Mouse (Mus musculus) erythroblast, embryonic 14.5 days (primary cell): ENCODE measurements at regions not wholly inside any gene's neighbourhood (a gene's known extent, or its start where the extent isn't known, plus 50 kb on each side); places are given as distances from the start of the nearest gene placed in this dataset.

ENCODE experiments used
- H3K27me3 ChIP-seq: 2 replicates; pipeline ENCODE4 v1.6.1; 2012; ENCODE audit warnings: inconsistent platforms; ENCODE audit not compliant: control insufficient read depth
- H3K36me3 ChIP-seq: 2 replicates; pipeline ENCODE4 v1.6.1; 2012; ENCODE audit warnings: mild to moderate bottlenecking, inconsistent platforms; ENCODE audit not compliant: control insufficient read depth
- H3K4me1 ChIP-seq: 2 replicates; pipeline ENCODE4 v1.6.1; 2012; ENCODE audit warnings: inconsistent platforms; ENCODE audit not compliant: control insufficient read depth
- H3K4me3 ChIP-seq: replicated peaks from 2 replicates; pipeline ENCODE3; 2012; ENCODE audit warnings: moderate library complexity, mild to moderate bottlenecking, inconsistent platforms
- H3K9me3 ChIP-seq: 2 replicates; pipeline ENCODE4 v1.6.1; 2012; ENCODE audit warnings: low read length, inconsistent platforms, mixed read lengths; ENCODE audit not compliant: control insufficient read depth
- GATA1 ChIP-seq: IDR thresholded peaks from 2 replicates; pipeline ENCODE4 v1.6.1; 2012; ENCODE audit warnings: low read length, inconsistent platforms, mixed read lengths
- TAL1 ChIP-seq: IDR thresholded peaks from 3 replicates; pipeline ENCODE4 v1.6.1; 2012; ENCODE audit warnings: low read length, inconsistent platforms, mixed read lengths

DNA sequence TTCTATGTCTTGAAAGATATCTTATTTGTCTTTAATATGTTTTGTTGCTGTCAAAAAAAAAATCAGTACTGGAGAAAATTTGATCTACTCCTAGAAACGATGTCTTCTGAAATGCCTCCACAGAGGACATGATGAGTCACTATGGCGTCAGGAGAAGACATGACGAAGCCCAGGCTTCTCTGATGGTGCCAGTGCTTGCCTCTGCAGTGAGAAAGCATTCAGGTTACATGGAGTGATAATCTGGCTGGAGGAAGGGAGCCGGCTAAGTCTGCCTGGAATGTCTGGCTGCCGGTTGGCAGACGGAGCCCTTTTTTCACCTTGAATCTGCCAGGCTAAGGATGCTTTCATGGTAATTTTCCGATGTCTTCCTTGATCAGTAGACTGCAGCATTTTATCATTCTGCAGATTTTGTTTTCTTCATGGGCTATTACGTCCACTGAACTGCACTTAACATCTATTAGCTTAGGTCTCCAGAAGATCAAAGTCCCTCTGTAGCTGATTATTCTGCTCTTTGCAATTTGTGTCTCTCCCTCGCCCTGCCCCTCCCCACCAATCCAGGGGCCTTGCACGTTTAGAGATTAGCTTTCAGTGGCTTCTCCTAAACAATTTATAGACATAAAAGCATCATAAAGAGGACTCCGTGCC is 607.9 kb downstream of the Lmo4 start:
- Histone ChIP-seq H3K9me3 (no peaks in the 10 kb centered on the region), H3K27me3 (no peaks in the 10 kb centered on the region), H3K4me1 (no peaks in the 10 kb centered on the region), H3K4me3 (no peak overlapping the region), H3K36me3 (no peaks in the 10 kb centered on the region)
- TF ChIP-seq GATA1 (no peak), TAL1 (no peak)

DNA sequence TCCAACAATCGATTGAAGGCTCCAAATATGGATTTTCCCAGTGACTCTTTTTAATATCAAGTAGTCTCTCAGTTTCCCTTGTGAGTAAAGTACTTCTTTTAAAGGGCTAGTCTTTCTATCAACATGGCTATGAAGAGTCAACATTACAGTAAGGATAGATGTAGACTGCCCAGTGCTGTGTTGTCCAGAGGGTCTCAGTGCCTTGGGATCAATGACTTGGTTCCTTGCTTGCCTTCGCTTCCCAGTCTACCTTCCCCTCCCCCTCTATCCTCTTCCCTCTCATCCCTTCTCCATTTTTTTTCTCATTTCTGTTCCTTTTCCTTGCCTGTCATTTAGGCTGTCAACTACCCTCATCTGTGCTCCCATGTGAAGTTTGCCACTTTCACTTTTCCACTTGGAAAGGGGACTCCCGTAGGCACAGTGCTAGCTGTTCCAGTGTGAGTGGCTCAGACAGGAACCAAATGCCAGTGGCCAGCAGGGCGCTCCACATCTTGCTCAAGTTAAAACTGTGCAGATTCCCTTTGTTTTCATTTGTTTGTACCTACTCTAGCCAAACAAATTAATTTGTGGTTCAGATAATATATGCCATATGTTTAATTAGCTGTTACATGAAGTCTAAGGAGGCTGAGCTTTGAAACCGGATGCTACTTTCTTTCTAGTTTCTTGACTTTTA is 608.9 kb downstream of the Lmo4 start:
- H3K27me3 ChIP-seq = no peaks in the 10 kb centered on the region
- H3K9me3 ChIP-seq = no peaks in the 10 kb centered on the region
- TF ChIP-seq TAL1 (no peak), GATA1 (no peak)
- no peak overlapping the region for H3K4me3 ChIP-seq
- H3K4me1 ChIP-seq = no peaks in the 10 kb centered on the region
- no peaks in the 10 kb centered on the region for H3K36me3 ChIP-seq

DNA sequence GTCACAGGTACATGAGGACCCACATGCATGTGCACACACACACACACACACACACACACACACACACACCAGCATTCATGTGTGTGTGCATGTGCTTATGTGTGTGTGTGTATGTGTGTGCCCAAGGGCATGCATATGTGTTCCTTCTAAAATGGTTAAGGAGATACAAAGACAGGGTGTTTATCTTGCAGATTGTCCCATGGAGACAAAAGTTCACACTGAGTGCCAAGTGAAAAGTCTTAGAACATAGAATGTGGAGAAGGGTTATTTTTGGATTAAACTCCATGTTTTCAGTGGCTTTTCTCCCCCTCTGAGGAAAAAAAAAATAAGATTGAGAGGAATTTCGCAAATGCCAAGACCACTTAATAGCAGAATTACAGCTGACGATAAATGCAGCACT is 609.9 kb downstream of the Lmo4 start:
- Histone ChIP-seq H3K4me3 (no peak overlapping the region), H3K9me3 (no peaks in the 10 kb centered on the region), H3K36me3 (no peaks in the 10 kb centered on the region), H3K27me3 (no peaks in the 10 kb centered on the region), H3K4me1 (no peaks in the 10 kb centered on the region)
- TF ChIP-seq TAL1 = no peak
- no peak for TF ChIP-seq GATA1

DNA sequence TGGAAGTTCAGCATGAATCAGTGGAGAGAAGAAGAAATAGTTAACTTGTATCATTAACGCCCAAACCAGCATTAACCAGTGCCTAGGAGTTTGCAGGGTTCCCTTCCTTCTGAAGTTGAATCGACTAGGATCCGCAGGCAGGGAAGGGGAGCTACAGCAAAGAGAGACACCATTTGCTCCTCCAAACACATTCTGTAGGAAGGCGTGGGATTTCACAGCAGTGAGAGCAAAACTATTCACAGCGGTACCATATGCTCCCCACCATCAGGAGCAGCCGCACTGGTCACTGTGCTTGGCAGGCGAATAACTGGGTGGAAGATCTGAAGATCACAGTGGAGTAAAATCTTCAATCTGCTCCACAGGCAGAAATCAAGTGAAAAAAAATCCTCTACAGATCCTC is 610.3 kb downstream of the Lmo4 start:
- Histone ChIP-seq H3K4me1 (no peaks in the 10 kb centered on the region), H3K36me3 (no peaks in the 10 kb centered on the region), H3K9me3 (no peaks in the 10 kb centered on the region), H3K4me3 (no peak overlapping the region), H3K27me3 (no peaks in the 10 kb centered on the region)
- no peak for TF ChIP-seq TAL1
- TF ChIP-seq GATA1 = no peak

DNA sequence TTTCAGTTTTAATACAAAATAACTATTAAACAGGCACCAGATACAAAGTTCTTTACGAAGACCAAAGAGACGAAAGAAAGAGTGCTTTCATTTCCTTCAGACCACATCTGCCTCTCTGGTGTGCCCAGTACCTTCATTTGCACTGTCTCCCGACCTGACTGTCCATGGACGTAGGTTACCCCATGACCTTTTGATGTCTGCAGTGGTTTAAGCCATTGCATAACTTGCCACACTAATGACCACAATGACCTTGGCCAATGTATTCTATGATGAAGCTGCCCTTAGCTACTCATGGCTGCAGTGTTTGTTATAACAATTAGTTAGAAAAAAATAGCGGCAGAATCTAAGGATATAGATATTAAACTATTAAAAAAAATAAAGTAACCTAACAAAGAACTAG is 618.4 kb downstream of the Lmo4 start:
- Histone ChIP-seq H3K36me3 (no peaks in the 10 kb centered on the region), H3K4me1 (no peaks in the 10 kb centered on the region), H3K4me3 (no peak overlapping the region), H3K27me3 (no peaks in the 10 kb centered on the region), H3K9me3 (no peaks in the 10 kb centered on the region)
- TF ChIP-seq TAL1 = no peak
- TF ChIP-seq GATA1 = no peak

DNA sequence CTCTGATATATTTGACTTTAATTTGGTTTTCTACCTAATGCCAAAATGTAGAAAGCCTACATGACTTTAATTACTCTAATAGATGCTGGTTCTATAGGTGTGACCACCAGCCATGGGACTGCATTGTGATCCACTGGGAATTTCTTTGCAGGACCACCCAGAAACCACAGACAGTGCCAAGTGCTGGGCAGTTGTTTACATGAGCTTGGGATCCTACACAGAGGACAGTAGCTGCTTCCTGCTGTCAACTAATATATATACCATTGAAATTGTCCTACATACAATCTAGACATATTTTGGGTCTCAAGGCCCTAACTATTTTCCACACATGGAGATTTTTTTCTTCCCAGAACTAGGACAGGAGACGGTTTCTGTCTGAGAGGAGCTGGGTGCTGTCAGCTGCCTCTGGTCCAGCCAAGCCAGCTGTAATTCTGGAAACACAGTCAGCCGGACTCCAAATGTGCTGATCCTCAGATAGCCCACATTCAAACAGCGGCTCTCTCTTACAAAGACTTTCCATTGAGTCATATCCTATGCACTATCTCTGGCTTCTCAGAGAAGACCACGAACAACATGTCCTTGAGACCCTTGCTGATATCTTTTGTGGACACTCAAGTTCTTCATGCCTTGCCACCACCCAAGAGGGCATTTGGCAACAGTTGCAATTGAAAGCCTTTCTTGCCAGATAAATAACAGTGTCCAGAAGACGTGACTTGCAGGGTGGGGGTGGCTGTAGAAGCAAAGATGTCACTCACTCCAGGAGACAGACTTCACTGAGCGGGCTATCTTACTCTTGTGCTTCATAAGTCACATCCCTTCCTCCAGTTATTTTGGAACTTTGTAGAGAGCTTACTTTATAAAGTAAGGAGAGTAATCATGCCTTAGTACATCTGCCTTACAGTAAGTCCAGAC is 620.1 kb downstream of the Lmo4 start:
- TF ChIP-seq TAL1 = no peak
- no peak for TF ChIP-seq GATA1
- Histone ChIP-seq H3K9me3 (no peaks in the 10 kb centered on the region), H3K36me3 (no peaks in the 10 kb centered on the region), H3K4me3 (no peak overlapping the region), H3K4me1 (no peaks in the 10 kb centered on the region), H3K27me3 (no peaks in the 10 kb centered on the region)

DNA sequence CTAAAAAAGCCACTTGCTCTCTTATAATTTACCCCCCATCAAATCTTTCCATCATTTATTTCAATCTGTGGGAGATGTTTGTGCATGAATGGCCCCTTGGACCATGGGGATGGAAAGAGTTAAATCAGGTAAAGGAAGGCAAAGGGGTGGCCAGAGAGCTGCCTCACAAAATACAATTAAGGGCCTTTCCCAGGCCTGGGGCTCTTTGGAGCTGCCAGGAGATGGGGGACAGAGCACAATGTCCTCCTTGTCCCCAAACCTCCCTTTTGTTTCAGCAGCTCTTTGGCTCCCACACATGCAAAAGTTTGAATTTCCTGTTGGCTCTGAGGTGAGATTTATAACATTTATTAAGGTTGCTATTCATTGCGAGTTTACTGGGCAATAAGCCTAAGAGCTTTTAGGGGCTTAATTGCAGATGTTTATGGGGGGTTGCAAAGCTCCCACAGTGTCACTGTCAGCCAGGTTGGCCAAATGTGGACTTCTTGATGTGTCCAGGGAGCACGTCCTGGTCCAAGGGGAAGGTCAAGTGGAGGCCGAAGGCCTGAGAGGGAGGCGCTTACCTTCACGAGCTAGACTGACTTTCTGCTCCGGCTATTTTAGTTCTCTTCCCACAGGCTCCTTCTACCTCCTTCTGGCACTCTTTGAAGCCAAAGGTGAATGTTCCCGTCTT is 628.5 kb downstream of the Lmo4 start:
- H3K36me3 ChIP-seq = no peaks in the 10 kb centered on the region
- H3K4me3 ChIP-seq = no peak overlapping the region
- TF ChIP-seq GATA1 (no peak), TAL1 (no peak)
- H3K4me1 ChIP-seq = no peaks in the 10 kb centered on the region
- H3K9me3 ChIP-seq = no peaks in the 10 kb centered on the region
- H3K27me3 ChIP-seq = no peaks in the 10 kb centered on the region

DNA sequence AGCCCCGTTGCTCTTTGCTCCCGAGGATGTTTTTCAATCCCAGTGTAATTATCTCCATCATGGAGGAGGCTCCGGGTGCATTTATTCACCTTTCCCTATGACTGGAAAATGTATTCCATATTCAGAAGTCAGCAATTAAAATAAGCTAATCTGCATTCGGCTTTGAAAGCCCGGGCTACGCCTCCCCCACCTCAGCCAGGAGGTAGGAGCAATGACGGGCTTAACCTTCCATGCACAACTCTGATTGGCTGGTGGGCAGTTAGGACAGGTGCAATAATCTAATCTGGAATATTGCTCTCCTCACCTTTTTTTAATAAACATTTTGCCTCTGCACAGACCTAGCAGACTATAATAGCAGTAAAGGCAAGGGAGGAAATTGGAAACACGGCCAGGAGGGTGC is 629.3 kb downstream of the Lmo4 start:
- no peaks in the 10 kb centered on the region for H3K27me3 ChIP-seq
- no peak overlapping the region for H3K4me3 ChIP-seq
- no peaks in the 10 kb centered on the region for H3K9me3 ChIP-seq
- TF ChIP-seq GATA1 = no peak
- no peaks in the 10 kb centered on the region for H3K36me3 ChIP-seq
- no peaks in the 10 kb centered on the region for H3K4me1 ChIP-seq
